Mouse (Mus musculus): ENCODE results near the gene Gm49711. TPM values are rescaled to one million over a fixed set of nuclear protein-coding genes. Genes with fewer than 3 reads are reported as not detected.
"Not testable (repeated sequence)": the region's sequence is repeated elsewhere in the genome, so short reads cannot be mapped to it uniquely, and the experiment has no call there.

Gm49711 gene
- total RNA-seq, 2 experiments from 2014 or later = 0.40 TPM; not detected in 1

GRCm38 (mm10) chr16:92148367-92148728 is 90.2 kb downstream of the Gm49711 start:
- intact Hi-C loops (cut with DNase I) = loop anchor here (5.0 kb wide), 1 partner anchor 139 kb away; no protein-coding TSS in a partner anchor

GRCm38 (mm10) chr16:92150975-92151374 is 92.9 kb downstream of the Gm49711 start:
- intact Hi-C loops (cut with DNase I) = no loop called here
- DNase-seq (ENCODE audit: low spot score in 2 of 2) = no peak

More at GRCm38 (mm10) chr16:92148367-92148728, 90.2 kb downstream of the Gm49711 start:
- no peak for DNase-seq (ENCODE audit: low spot score in 2 of 2)

GRCm38 (mm10) chr16:92158021-92158455 is 99.9 kb downstream of the Gm49711 start:
- intact Hi-C loops (cut with DNase I) = loop anchor here (5.0 kb wide), 1 partner anchor 101 kb away; the partner anchor contains the start of genes Gm49711, Mrps6 and Slc5a3

GRCm38 (mm10) chr16:92158461-92159091 is 100.5 kb downstream of the Gm49711 start:
- intact Hi-C loops (cut with DNase I) = loop anchor here (5.0 kb wide), 1 partner anchor 101 kb away; the partner anchor contains the start of genes Gm49711, Mrps6 and Slc5a3
- peak; percentile 63 to 73 for DNase-seq (ENCODE audit: low spot score in 2 of 2)

More at GRCm38 (mm10) chr16:92158021-92158455, 99.9 kb downstream of the Gm49711 start:
- DNase-seq (ENCODE audit: low spot score in 2 of 2) = peak; percentile 56 to 79

- DNase-seq (ENCODE audit: low spot score in 2 of 2) = no peak
- intact Hi-C loops (cut with DNase I) = loop anchor here (5.0 kb wide), 1 partner anchor 102 kb away; the partner anchor contains the start of genes Gm49711, Mrps6 and Slc5a3
Measured at GRCm38 (mm10) chr16:92159114-92159513, 101.0 kb downstream of the Gm49711 start.

- intact Hi-C loops (cut with DNase I) = no loop called here
- DNase-seq (ENCODE audit: low spot score in 2 of 2) = no peak
Measured at GRCm38 (mm10) chr16:92162289-92162688, 104.2 kb downstream of the Gm49711 start.

GRCm38 (mm10) chr16:92163545-92163944 is 105.4 kb downstream of the Gm49711 start:
- DNase-seq (ENCODE audit: low spot score in 2 of 2) = no peak
- intact Hi-C loops (cut with DNase I) = no loop called here

GRCm38 (mm10) chr16:92176052-92176451 is 117.9 kb downstream of the Gm49711 start:
- no peak for DNase-seq (ENCODE audit: low spot score in 2 of 2)
- intact Hi-C loops (cut with DNase I) = no loop called here

GRCm38 (mm10) chr16:92177718-92178117 is 119.6 kb downstream of the Gm49711 start:
- DNase-seq (ENCODE audit: low spot score in 2 of 2) = no peak
- intact Hi-C loops (cut with DNase I) = no loop called here

GRCm38 (mm10) chr16:92179306-92179705 is 121.2 kb downstream of the Gm49711 start:
- intact Hi-C loops (cut with DNase I) = no loop called here
- no peak for DNase-seq (ENCODE audit: low spot score in 2 of 2)

- intact Hi-C loops (cut with DNase I) = no loop called here
- DNase-seq (ENCODE audit: low spot score in 2 of 2) = no peak
Measured at GRCm38 (mm10) chr16:92183477-92183876, 125.4 kb downstream of the Gm49711 start.

GRCm38 (mm10) chr16:92190603-92191002 is 132.5 kb downstream of the Gm49711 start:
- DNase-seq (ENCODE audit: low spot score in 2 of 2) = no peak
- intact Hi-C loops (cut with DNase I) = loop anchor here (10.0 kb wide), 1 partner anchor 904 kb away; no protein-coding TSS in a partner anchor

- intact Hi-C loops (cut with DNase I) = loop anchor here (10.0 kb wide), 1 partner anchor 900 kb away; no protein-coding TSS in a partner anchor
- no peak for DNase-seq (ENCODE audit: low spot score in 2 of 2)
Measured at GRCm38 (mm10) chr16:92195094-92195493, 137.0 kb downstream of the Gm49711 start.

GRCm38 (mm10) chr16:92196741-92197331 is 138.7 kb downstream of the Gm49711 start:
- intact Hi-C loops (cut with DNase I) = loop anchor here (10.0 kb wide), 1 partner anchor 898 kb away; no protein-coding TSS in a partner anchor
- DNase-seq (ENCODE audit: low spot score in 2 of 2) = peak in 1 of 2 experiments; percentile 14

- intact Hi-C loops (cut with DNase I) = no loop called here
- peak in 1 of 2 experiments; percentile 18 for DNase-seq (ENCODE audit: low spot score in 2 of 2)
Measured at GRCm38 (mm10) chr16:92200615-92201014, 142.5 kb downstream of the Gm49711 start.

GRCm38 (mm10) chr16:92203599-92203998 is 145.5 kb downstream of the Gm49711 start:
- DNase-seq (ENCODE audit: low spot score in 2 of 2) = no peak
- intact Hi-C loops (cut with DNase I) = no loop called here

- intact Hi-C loops (cut with DNase I) = no loop called here
- no peak for DNase-seq (ENCODE audit: low spot score in 2 of 2)
Measured at GRCm38 (mm10) chr16:92209291-92209781, 151.2 kb downstream of the Gm49711 start.

- intact Hi-C loops (cut with DNase I) = not testable (repeated sequence)
Measured at GRCm38 (mm10) chr16:92210316-92210715, 152.2 kb downstream of the Gm49711 start.

GRCm38 (mm10) chr16:92213911-92214310 is 155.8 kb downstream of the Gm49711 start:
- intact Hi-C loops (cut with DNase I); DNase-seq (ENCODE audit: low spot score in 2 of 2): not testable (repeated sequence)

More at GRCm38 (mm10) chr16:92210316-92210715, 152.2 kb downstream of the Gm49711 start:
- not testable (repeated sequence) for DNase-seq (ENCODE audit: low spot score in 2 of 2)
